Mouse (Mus musculus) MEL-GATA-1-ER (cell line): ENCODE data around the gene Hist1h2bb.
"Not testable (repeated sequence)": the region's sequence is repeated elsewhere in the genome, so short reads cannot be mapped to it uniquely, and the experiment has no call there.

Experiments used
- DNase-seq: peaks from one replicate; pipeline ENCODE4 v3.0.0-alpha.2; 2012; ENCODE audit warnings: low read depth; ENCODE audit errors: extremely low read depth

The Hist1h2bb gene

DNA sequence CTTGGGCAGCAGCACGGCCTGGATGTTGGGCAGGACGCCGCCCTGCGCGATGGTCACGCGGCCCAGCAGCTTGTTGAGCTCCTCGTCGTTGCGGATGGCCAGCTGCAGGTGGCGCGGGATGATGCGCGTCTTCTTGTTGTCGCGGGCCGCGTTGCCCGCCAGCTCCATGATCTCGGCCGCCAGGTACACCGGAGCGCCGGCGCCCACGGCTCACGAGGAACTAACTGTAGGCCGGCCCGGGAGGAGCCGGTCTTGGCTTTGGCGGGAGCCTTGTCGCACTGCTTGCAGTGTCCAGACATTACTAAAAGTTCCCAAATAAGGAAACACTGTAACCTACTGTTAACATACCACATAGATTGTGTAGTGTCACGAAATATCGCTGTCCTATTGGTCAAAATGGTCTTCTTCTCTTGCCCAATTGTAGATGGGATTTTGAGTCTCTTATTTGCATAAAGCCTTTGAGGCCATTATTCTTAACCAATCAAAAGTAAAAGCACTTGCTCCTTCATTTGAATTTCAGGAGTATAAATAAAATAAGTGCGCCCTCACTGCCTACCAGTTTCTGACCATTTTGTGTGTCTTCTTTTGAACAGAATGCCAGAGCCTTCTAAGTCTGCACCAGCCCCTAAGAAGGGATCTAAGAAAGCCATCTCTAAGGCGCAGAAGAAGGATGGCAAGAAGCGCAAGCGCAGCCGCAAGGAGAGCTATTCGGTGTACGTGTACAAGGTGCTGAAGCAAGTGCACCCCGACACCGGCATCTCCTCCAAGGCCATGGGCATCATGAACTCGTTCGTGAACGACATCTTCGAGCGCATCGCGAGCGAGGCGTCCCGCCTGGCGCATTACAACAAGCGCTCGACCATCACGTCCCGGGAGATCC lies at the start of gene Hist1h2bb:
TSS of gene Hist1h2bb (plus strand) at position 534 of the 880 bp plus-strand sequence.
- peak; percentile 99 for DNase-seq

DNA sequence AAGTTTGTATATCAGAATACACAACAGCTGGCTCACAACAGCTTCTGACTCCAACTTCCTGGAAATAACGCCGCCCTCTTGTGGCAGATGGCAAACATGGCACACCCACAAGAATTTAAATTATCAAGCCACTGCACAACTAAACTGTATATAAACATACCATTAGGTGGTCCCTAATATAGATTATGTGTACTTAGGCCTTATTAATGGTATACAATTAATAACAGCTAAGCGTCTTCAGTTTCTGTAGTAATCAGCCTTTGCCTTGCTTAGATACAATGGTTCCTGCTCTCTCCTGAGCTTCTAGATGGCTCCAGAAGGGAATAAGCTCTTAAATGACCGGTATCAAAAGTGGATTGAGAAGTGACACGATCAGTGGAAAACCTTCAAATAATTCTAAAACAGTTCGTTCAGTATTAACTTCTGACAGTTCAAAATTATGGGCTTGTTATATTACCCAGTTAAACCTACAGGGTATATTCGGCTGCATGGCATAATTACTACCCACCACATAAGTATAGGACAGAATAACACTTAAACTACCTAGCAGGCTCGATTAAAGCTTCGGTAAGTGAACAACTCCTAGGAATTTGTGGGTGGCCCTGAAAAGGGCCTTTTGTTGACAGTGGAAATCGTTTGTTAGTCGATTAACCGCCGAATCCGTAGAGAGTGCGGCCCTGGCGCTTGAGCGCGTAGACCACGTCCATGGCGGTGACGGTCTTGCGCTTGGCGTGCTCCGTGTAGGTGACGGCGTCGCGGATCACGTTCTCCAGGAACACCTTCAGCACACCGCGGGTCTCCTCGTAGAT lies 48.8 kb upstream of the Hist1h2bb start:
- DNase-seq: peak; percentile 94

DNA sequence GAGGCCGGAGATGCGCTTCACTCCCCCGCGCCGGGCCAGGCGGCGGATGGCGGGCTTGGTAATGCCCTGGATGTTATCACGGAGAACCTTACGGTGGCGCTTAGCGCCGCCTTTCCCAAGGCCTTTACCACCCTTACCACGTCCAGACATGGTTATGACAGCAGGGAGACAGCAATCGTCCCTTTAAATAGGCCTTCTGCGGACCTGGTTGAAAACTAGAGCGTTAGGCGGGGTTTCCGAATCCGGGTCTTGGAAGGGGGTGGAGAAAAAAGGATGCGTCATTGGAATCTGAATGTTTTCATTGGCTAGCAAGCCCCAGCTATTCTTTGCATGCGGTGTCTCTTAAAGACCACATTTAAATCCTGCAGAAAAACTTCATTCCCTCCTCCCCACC lies 48.2 kb upstream of the Hist1h2bb start, which contains the start of gene Hist1h4c:
TSS of gene Hist1h4c (minus strand) at position 155 of the 394 bp plus-strand sequence.
- peak; percentile 99 for DNase-seq

DNA sequence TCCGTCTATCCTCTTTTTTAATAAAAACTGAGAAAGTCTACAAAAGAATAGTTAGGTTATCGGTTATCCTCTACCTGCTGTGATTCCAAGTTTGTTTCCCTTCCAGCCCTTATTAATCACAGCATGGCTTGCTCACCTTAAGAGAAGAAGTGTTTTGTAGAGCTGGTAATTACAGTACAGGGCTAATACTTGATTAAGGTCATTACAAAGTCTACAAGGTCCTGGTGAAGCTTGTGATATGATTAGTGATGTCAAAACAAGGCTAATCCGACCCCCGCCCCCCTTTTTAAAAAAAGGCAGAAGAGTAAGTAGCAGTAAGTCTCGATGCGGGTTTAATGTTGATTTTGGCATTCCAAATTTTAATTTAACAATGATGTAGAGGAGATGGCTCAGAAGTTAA lies 47.5 kb upstream of the Hist1h2bb start:
- no peak for DNase-seq

DNA sequence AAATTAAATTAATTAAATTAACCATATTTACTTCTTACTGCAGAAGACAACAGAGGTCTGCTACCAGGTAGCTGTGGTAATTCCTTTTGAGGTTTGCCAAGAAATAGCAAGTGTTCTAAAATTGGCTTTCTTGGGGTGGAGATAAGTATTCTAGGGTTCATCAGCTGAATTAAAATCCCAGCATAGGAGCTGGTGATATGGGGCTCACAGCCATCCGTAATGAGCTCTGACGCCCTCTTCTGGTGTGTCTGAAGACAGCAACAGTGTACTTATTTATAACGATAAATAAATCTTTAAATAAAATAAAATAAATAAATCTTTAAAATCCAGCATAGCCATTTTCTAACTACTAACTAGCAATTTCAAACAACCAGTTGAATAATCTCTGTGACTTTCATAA lies 46.8 kb upstream of the Hist1h2bb start:
- no peak for DNase-seq

DNA sequence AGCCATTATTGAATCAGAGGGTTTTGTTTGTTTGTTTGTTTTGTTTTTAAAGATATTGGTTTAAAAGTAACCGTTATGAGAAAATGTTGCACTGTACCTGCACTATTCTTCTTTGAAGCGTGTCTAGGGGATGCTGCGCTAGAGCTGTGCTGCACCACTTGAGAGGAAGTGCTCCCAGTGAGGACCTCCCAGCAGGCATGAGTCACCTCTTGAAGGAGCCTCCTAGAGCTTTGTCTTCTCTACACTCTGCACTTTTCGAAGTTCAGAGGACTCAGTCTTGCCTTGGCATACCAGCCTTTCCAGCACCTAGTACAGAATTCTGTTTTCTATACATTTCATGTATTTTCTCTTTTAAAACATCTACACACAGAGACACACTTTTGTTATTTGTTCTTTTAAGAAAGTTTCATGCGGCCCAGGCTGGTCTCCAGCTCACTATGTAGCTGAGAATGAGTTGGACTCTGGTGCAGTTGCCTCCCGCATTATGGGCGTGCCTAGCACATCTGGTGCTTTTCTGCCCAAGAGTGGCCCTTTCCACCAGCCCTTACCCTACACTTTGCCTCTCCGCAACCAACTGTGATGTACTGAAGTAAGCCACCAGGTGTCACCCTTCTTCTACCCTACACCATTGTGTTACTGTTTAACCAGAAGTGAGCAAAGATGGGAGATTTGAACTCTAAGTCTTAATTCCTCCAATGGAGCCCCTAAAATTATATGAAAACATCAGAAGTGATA lies 45.6 kb upstream of the Hist1h2bb start:
- peak; percentile 91 for DNase-seq

DNA sequence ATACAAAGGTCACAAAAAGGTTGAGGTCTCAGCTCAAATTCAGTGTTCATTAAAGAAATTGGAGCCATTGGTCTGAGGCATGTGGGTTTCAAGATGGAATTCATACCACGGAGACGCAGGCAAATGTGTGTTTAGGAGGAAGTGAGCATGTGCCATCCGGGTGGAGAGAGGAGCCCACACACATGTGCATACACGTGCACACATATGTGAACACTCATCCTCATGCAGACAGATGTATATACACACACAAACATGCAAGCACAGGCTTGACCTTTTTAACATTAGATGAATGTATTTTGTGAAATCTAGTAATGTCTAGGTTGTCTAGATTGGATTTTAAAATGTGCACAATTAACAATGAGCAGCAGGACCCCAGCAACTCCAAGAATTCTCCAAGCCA lies 44.3 kb upstream of the Hist1h2bb start:
- DNase-seq: no peak

DNA sequence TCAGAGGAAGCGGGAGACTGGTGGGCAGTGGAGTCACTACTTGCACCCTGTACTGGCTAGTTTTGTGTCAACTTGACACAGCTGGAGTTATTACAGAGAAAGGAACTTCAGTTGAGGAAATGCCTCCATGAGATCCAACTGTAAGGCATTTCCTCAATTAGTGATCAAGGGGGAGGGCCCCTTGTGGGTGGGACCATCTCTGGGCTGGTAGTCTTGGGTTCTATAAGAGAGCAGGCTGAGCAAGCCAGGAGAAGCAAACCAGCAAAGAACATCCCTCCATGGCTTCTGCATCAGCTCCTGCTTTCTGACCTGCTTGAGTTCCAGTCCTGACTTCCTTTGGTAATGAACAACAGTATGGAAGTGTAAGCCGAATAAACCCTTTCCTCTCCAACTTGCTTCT lies 43.7 kb upstream of the Hist1h2bb start:
- DNase-seq: not testable (repeated sequence)

DNA sequence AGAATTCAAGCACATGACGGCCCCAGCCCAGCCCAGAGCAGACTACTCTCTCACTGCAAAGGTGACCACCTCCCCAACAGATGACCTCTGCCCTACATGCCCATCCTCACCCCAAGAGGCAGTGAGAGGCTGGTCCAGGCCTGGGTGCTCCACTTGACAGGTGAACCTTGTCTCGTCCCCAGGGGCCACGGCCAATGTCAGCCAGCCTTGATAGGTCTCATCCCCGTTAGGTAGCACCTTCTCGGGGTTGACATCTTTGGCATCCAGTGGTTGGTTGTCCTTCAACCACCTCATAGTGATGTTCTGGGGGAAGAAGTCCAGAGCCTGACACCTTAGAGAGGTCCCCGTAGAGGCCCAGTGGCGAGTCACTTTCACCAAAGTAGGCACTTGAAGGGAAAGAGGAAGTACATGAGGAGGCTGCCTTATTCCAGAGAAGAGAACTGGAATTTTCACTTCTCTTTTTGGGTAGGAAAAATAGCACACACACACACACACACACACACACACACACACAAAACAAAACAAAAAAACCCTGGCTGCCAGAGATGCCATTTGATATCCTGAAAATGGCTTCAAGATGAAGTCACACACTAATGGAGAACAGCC lies 40.7 kb upstream of the Hist1h2bb start:
- DNase-seq: no peak

DNA sequence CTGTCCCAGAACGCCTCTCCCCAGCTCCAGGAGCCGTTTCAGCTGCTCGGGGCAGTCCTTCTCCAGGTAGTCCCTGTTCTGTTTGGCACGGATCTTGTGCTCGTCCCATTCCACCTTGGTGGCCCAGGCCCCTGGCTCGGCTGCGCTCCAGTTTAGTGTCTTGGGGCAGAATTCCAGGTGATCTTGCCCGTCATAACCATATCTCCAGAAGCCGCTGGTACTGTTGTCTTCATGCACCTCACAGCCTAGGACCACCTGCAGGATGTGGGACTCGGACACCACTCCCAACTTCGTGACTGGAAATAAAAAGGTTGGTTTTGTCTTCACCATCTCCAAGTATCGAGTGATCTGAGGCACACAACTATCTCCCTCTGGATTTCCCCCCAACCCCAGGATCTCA lies 39.8 kb upstream of the Hist1h2bb start:
- DNase-seq: no peak

DNA sequence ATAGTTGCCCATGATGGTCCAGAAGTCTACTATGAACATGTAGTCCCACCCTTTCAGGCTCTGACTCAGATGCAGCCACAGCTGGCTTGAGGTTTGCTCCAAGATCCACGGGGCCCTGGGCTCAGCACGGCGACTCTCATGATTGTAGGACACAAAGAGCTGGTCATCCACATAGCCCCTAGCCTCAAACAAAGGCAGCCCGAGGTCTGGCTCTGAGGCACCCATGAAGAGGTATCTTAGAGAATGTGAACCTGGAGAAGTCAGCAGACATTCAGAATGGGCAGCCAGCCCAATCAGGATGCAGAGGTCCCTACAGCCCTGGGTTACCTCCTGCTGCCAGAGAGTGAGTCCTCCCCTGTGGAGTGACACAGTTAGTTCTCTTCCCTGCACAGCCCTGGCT lies 38.5 kb upstream of the Hist1h2bb start:
- DNase-seq: no peak

DNA sequence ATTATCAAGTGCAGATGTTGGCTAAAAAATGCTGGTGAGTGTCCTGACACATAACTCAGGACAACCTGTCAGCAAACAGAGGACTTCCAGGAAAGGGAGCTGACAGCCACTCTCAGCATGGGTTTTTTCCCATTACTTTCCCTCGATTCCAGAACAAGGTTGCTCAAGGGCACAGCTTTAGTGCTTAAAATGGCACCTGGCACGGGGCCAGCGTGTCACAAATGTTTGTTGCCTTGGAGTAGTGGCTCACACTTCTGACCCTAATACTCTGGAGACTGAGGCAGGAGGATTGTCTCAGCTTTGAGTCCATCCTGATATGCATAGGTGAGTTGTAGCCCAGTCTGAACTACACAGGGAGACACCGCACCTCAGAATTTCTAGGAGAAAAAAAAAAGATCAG lies 37.9 kb upstream of the Hist1h2bb start:
- DNase-seq: no peak

DNA sequence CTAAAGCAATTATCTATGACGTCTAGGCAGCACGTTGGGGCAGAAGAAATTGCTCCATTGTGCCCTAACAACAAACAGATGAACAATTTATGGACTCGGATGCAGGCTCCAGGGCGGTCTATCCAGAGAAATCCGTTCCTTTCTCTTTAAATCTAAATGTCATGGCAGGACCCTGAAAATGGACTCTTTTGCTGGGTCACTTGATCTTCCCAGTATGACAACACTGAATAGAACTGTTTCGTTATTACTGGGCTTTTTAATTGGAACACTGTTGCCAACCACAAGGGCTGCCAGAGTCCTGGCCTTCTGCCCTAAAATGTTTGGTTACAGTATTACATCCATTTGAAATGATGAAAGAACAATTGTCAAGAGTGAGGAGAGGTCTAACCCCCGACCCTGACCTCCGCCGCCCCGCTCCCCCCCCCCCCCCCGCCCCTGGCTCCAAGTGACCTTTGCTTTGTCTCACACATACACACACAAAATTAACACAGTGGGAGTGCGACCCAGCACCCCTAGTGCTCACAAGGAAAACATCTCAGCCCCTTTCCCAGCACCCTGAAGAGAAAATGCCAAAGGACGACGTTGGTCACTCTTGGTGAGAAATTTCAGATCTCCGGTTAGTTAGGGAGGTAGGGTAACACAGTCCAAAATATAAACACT lies 36.7 kb upstream of the Hist1h2bb start:
- no peak for DNase-seq

DNA sequence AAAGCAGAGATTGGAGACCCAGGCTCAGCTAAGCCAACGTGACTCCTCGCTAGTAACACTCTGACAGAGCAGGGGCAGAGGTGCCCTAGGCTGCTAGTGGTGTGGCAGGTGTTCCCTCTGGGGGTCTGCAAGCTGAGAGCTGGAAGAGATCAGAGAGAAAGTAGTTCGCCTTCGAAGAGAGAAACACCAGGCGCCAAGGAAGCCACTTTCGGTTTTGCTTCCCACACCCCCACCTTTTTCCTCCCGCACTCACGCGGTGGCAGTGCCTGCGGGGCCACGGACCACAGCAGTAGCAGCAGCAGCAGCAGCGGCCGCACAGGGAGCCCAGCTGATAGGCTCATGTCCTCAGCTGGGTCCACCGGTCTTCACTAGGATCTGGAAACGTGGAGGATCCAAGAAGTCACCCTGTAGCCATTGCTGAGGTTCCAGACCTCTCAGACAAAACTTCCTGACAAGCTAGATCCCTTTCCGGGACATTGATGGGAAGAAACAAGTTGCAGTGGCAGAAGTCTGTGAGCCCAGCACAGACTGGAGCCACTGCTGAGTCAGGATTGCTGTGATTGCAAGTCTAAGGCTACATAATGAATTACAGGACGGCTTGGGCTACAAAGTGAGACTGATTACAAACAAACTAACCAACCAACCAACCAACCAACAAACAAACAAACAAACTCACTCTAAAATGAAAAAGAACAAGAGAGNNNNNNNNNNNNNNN lies 36.0 kb upstream of the Hist1h2bb start, which contains the start of gene Hfe:
TSS of gene Hfe (minus strand) at position 481 of the 716 bp plus-strand sequence.
- no peak for DNase-seq

DNA sequence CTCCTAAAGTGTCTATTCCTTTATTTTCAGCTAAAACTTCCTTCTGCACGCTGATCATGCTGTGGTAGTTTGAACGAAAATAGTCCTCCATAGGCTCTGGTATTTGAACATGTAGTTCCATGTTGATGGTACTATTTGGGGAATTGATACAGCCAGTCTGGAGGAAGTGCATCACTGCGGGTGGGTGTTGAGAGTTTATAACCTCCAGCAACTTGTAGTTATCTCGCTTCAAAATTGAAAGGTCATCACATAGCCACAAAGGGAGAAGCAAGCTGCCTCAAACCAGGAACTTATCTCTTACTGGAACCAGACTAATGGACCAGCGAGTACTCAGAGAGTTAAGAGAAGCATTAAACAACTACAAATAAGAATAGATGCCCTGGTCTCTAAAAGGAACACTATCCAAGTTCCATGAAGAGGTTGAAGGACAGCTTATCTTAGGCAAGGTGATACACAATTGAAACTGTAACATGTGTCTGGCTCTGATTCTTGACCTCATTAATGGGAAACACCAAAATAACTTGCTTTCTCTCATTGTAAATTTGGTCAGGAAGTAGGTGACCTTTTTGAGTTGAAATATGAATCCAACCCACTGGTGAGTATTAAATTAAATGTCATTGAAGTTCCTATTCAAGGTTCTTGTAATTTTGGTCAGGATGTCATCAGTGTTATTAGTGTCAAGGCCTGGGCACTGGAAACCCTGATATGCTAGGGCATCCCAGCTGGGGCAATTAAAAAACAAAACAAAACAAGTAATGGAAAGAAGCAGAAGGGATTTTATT lies 30.1 kb upstream of the Hist1h2bb start:
- peak; percentile 50 for DNase-seq

DNA sequence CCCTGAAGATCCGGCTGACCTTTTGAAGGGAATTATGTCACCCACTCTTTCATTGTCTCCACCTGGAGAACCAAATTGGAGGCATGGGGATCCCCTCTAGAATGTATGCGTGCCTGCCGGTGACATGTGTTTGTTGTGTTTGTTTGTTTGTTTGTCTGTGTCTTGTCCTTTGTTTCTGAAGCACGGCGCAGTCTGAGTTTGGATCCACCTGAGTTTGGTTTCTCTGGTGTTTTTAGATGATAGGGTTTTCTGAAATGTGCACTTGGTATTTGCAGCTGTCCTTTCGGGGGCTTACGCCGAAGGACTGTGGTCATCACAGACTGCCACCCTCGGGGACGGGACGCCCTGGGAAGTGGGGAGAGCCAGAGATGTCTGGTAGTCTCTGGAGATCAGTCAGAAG lies 29.4 kb upstream of the Hist1h2bb start:
- no peak for DNase-seq

DNA sequence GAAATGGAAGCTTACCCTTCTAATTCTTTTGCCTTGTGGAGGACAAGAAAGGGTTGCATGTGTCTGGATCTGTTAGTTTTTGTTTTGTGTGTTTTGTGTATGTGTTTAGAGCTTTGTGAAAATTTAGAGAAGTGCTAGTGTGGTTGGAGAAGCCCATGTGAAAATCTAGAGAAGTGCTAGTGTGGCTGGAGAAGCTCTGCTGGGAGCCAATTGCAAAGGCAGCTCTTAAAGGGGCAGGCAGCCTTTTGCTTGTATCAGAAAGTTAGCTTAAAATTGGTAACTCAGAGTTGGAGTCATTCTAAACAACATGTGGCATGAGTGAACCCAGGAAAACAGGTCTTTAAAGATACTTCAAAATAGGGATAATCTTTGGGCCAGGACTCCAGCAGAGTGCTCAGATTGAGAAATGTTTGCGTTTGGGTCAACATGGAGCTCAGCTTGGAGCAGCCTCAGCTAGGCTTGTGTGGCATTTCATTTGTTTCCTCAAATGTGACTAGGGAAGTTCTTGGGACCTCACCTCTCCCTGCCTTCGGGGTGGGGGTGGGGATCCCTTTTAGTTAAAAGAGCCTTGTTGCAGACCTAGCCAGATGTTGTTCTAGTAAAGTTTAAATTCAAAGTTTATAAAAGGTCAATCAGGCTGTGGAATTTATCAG lies 28.8 kb upstream of the Hist1h2bb start:
- DNase-seq: not testable (repeated sequence)

DNA sequence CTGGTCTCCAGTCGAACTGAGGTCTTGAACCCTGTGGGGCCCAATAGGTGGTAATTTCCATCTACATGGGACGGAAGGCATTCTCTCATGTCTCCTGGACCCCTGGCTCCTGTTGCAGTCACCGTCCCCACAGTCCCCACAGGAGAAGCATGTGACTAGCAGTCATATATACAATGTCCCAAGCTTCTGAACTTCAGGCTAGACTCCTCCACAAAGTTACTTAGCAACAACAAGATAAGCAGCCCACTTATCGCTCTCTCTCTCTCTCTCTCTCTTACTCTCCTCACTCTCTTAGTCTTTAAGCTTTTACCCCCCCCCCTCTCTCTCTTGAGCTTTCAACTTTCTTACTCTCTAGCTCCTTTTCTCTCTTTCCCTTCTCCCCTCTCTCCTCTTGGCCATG lies 22.3 kb upstream of the Hist1h2bb start:
- DNase-seq: no peak

DNA sequence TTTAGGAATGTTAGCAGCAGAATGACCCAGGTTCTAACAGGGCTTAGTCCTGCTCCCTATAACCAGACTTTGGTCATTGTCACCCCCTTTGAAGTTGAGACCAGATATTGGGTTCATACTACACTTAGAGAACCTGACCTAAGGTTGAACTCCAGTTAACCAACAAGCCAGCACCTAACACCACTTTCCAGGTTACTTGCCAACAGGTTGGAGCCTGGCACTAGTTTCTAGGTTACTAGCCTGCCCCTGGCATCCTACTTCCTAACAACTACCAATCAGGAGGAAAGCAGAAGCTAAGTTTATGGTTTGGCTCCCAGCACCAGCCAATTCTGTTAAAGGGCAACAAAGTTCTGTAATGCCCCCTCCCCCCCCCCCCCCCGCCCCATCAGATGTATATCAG lies 21.3 kb upstream of the Hist1h2bb start:
- DNase-seq: no peak
